Mouse (Mus musculus) left cerebral cortex, postnatal 36 days (tissue): ENCODE data around the gene Filip1l. TPM values are rescaled to one million over a fixed set of nuclear protein-coding genes. Genes with fewer than 3 reads are reported as not detected.
A peak's percentile ranks its signal among the peaks of the same experiment; 100 is the strongest.

ENCODE experiments used
- DNase-seq, 2 experiments: peaks; one replicate each; pipeline ENCODE4 v3.0.0; 2021 to 2022; ENCODE audit warnings: low spot score in 2 of 2, mixed read lengths in 1 of 2
- intact Hi-C: fragments of 180-260 bp; cut with DNase I; formaldehyde crosslinking; loops from one replicate; pipeline ENCODE4 v1.15.1; 2025
- total RNA-seq, 2 experiments: library from RNA; stranded (reverse); gene quantifications; 2 replicates each; pipeline ENCODE4 v1.2.3; 2021

The Filip1l gene
- total RNA-seq, 2 experiments from 2014 or later: 3.0 to 4.0 TPM

DNA sequence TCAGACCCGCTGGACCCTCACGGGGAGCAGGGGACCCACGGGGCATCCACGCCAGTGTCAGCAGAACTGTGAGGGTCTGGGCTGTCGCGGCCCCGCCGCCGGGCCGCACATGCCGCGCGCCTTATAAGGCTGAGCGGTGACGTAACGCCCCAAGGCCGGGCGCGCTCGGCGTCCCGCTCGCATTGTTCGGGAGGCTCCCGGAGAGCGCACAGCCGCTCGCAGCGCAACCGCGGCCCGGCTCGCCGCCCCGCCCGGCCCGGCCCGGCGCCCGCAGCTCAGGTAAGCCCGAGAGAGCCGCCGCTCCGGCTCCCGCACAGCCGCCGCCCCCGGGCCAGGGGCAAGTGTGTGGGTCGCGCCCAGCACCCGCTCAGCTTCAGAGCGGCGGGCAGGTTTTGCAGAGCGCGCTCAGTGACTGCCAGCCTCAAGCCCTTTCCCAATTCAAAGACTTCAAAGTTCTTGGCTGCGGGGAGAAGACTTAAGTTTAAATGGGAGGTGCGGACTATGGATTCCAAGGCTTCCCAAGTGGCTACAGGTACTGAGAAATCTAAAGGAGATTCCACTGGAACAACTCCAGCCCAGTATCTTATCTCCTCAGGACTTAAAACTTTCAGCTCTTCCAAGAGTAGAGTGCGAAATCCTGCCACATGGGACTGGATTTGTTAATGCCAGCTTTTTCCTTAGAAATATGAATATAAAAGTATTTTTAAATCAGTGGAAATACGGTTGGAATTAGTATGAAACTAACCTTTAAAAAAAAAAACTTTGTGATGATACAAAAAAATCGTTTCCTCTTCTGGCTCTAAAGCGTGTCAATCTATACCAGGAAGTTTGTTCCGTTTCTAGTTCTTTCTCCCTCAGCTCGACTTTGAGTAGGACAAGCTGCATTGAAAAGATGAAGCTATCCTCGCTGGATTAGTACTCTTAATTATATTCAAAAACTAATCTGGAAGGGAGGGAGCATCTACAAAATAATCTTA lies 196.5 kb downstream of the Filip1l start:
- peak; percentile 46 to 59 for DNase-seq
- intact Hi-C loops: no loop called here

DNA sequence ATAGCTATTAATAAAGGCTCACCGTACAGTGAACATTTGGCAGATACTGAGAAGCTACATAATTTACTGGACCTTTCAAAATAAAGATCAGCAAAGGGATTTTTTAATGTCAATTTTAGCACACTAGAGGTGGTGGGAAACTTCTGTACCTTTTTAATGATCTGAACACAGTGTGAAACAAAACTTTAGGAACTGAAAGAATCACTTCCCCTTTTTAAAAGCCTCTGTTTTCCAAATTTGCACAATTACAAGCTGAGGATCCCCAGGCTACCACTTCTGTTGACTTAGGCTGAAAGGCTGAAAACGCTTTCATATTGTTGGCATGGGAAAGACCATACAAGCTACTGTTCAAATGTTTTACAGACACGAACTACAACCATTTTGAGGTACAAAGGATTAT lies 197.2 kb downstream of the Filip1l start:
- intact Hi-C loops: no loop called here
- no peak for DNase-seq

DNA sequence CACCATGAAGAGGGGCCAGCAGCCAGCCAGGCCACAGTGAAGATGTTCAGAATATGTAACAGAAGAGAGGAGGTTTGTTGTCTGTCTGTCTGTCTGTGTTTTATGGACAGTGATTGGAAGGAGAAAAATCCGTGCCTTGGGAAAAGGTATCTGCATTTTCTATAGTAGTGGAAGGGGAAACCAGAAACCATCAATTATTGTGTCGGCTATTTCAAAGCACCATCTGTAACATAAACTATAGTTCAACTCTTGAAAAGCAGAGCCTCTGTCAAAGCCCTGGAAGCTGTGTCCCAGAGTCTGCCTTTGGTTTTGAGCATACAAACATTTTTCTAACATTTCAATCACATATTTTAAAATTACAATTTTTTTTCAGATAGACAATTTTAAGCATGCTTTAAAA lies 197.9 kb downstream of the Filip1l start:
- intact Hi-C loops: no loop called here

DNA sequence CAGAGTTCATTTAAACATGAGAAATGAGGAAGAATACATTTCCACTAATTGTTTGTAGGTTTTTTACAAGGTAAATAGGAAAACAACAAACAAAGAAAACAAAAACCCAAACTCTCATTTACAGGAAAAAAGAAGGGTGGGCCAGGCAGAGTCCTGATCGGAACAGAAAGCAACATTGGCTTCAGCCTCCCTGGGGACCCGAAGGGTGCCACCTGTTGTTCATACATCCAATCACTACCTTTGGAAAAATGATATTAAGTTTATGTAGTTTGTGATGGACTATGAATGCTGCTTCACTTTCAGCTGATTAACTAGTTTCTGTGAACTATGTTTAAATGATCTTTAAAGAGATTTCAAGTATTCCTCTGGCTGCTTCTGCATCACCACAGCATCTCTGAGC lies 198.7 kb downstream of the Filip1l start:
- intact Hi-C loops: no loop called here
- no peak for DNase-seq

More for the DNA sequence above, 197.9 kb downstream of the Filip1l start:
- no peak for DNase-seq

DNA sequence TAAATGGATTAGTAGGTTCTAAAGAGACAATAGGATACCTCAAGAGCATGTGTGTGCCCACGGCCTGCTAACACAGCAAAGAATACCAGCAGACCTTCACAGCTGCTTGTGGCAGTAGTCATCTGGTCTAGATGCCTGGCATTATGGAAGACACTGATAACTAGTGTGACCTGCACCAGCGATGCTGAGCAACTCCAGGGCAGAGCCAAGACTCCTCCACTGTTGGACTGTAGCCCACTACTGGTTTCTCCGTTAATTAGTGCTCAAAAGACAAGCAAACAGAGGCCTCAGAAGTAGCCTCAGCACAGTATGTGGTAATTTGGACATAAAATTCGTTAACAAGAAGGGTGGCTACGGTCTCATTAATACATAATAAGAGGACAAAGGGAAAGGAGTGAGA lies 199.8 kb downstream of the Filip1l start:
- intact Hi-C loops: no loop called here
- no peak for DNase-seq

DNA sequence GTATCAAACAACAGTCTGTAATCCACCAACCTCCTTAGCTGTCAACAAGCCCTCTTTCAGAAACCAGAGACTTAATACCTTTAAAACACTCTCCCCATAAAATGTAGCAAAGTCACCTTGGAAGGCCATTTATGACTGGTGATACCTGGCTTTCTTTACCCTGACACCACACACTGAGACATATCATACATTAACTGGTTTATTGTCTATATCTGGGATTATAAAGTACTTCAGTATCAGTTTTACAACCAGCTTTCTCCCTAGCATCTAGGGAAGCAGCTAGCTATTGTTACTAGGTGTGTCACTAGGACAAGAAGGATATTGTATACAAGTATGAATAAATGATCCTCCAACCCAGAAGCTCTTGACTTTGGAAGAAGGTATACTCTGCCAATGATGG lies 200.3 kb downstream of the Filip1l start:
- intact Hi-C loops: no loop called here
- DNase-seq: no peak

DNA sequence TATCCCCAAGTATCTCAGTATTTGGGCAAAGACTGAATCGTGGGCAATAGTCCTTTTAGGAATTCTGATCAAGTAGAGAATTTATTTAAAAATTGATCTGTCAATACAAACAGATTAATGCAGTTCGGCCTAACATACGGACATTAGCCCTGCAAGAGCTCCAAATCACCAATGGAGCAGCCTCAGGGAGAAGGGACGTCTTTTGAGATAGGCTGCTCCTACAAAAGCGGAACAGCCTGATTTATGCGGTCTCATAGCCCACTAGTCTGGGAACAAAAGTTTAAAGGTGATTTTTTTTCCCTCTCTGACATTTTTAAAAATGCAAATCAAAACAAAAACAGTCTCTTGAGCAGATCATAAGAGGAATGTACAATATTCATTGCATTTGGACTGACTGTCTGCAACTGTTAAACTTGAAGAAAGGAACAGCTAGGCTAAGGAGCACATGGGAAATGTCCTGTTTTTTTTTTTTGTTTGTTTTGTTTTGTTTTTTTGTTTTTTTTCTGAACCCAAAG lies 202.1 kb downstream of the Filip1l start:
- intact Hi-C loops: no loop called here
- DNase-seq: no peak

DNA sequence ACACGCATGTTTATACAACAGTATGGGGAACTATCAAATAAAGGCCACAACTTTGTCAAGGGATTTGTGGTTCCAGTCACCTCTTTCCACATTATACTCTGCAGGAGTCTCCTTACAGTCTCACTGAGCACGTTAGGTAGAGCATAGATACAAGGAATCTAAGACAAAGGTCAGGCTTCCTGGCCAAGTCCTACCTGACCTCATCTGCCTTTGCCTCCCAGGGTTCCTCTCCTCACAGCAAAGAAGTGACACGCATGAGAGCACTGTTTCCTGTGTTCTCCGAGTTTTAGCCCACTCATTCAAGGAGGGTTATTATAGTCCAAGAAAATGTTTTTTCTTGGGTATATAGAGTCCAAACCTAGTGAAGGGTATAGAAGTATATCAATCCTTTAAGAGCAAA lies 202.8 kb downstream of the Filip1l start:
- DNase-seq: no peak
- intact Hi-C loops: no loop called here

DNA sequence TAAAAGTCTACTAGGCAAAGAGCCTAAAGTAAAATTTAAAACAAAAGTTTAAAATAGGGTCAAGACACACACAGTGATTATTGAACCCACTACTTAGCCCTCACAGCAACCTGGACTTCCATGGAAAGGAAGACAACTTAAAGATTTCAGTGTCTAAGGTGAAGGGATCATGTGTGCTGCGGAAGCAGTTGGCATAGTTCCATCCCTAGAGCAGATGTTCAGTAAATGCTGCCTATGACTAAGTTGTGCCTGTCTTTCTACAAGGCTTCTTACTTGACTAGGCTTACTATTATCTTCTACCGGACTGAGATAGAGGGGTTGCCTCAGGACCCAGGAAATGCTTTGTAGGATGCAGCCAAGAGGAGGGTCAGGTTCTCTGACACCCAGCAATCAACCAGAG lies 203.4 kb downstream of the Filip1l start:
- intact Hi-C loops: no loop called here
- DNase-seq: no peak

DNA sequence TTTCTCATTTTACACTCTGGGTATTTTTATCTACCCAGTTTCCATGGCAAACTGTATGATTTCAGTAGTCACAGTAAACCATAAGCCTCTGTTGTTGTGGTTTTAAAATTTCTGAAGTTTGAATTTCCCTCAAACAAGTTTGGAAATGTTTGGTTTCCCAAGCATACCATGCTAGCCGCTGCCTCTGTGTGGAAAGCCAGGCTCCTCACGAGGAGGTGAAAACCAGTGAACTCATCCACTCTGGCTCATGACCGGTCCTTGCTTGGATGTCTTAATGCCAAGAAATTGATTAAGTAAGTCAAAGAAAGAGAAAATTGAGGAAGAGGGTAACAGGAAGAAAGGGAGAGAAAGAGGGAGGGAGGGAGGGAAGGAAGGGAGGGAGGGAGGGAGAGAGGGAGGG lies 205.4 kb downstream of the Filip1l start:
- intact Hi-C loops: no loop called here

DNA sequence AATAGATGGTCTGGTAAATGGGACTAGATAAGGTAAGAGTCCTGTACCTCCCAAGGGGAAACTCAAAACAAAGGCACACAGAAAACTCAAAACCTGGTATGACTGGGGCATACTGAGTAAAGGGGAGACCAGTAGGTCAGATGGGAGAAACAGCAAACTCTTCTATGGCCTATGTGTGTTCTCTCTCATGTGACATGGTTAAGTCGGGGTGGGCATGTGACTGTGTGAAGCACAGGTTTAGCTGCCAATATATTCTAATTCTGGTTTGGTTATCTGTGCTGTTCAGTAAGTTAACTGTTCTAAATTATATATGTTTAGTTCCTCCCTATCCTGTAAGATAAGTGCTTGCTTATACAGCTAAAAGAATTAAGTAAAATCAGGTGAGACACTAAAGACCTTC lies 207.3 kb downstream of the Filip1l start:
- no peak for DNase-seq
- intact Hi-C loops: no loop called here

More for the DNA sequence above, 205.4 kb downstream of the Filip1l start:
- no peak for DNase-seq

DNA sequence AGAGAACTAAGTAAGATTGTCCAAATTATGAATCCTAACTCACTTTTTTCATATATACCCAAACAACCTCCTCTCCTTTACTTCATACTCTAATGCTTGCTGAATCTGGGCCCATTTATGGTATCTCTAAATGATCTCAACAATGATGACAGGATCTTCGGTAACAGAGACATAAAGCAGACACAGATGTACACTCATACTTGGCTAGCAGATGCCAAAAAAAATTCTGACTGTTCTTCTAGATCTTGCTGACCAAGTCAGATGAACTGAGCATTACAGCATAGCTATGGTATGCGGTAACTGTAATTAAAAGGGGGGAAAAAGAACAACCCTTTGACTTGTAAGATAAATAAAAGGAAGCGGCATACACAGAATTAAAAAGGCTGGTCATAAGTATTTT lies 210.6 kb downstream of the Filip1l start:
- DNase-seq: no peak
- intact Hi-C loops: no loop called here

DNA sequence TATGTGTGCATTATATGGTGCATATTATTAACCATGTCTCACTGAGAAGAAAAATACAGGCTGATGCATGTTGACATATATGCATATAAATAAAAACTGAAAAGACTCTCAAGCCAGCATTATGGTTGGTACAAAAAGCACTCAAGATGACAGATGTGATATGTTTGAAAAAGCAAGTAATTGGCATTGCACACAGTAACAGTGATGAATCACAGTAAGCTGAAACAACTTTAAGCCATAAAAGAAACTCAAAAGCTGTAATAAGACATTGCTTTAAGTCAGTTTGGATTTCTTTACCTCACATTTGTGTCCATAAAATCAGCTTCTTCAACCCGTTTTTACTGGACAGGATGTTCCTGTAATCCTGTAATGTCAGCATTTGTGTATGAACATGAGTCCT lies 211.9 kb downstream of the Filip1l start:
- intact Hi-C loops: no loop called here
- DNase-seq: no peak

DNA sequence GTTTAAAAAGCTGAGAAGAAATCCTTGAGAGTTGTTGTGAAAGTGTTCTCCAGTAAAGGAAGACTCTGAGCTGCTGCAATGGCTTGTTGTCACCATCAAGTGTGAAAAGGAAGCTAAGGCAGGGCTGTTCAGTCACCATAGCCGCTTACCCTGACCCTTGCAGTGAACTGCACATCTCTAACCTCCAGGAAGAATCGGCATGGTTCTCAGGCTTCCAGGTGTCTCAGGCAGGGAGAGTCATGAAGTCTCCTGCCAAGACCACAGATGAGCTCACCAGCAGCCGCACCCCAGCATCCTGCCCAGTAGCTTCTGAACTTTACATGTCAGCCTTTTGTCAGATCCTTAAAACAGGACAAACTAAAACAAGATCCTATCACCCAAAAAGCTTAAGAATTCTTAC lies 213.3 kb downstream of the Filip1l start:
- intact Hi-C loops: no loop called here
- DNase-seq: no peak

DNA sequence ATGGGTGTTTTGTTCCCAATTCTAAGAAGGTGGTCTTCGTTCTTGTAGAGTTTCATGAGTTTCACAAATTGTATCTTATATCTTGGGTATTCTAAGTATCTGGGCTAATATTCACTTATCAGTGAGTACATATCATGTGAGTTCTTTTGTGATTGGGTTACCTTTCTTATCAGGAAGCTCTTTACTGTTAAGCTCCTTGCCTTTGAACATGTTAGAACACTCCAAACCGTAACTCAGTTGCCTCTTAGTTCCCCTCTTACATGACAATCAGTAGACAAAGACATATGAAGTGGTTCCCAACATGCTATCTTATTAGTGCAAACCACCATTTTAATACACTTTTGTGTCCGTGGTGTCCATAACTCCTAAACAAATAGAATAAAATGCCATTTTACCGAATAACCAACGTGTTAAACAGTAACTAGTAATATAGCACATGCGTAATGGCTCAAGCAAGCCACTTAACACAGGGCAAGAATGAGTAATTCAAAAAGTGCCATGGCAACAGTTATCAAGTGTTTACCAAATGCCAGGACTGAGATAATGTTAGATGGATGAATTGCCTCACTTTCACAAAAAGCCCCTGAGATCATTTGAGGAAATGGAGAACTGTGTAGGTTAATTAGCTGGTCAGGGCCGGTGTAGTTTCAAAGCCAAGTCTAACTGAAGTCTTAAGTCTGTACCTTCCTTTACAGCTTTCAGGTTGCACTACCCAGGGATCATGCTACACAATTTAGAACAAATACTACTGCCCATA lies 215.9 kb downstream of the Filip1l start:
- no peak for DNase-seq

DNA sequence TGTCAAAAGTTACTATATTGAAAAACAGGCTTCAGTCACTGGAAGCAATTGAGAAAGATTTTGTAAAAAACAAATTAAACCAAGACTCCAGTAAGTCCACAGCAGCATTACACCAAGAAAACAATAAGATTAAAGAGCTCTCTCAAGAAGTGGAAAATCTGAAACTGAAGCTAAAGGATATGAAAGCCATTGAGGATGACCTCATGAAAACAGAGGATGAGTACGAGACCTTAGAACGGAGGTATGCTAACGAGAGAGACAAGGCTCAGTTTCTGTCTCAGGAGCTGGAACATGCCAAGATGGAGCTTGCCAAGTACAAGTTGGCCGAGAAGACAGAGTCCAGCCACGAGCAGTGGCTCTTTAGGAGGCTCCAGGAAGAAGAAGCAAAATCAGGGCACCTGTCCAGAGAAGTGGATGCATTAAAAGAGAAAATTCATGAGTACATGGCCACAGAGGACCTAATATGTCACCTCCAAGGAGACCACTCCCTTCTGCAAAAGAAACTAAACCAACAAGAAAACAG lies 218.0 kb downstream of the Filip1l start:
- no peak for DNase-seq
- intact Hi-C loops: loop anchor here (5.0 kb wide), 1 partner anchor 164 kb away; no protein-coding TSS in a partner anchor

More for the DNA sequence above, 215.9 kb downstream of the Filip1l start:
- intact Hi-C loops: no loop called here

DNA sequence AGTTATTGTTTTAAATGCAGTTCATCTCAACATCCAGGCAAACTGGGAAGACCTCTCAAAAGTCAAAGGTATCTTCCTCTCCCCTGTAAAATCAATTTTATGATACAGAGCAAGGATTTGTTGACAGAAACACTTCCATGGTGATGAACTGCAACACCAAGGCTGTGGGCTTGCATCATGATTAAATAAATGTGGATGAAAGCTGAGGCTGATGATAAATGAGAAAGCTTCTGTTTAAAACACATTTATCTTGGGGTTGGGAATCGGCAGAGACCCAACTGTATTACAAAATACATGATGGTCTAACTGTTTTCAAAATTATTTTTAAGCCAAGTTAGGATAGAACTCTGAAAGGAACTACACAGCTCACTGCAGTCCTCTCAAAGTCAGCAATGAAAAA lies 220.9 kb downstream of the Filip1l start:
- DNase-seq: no peak
- intact Hi-C loops: loop anchor here (5.0 kb wide), 1 partner anchor 167 kb away; no protein-coding TSS in a partner anchor

DNA sequence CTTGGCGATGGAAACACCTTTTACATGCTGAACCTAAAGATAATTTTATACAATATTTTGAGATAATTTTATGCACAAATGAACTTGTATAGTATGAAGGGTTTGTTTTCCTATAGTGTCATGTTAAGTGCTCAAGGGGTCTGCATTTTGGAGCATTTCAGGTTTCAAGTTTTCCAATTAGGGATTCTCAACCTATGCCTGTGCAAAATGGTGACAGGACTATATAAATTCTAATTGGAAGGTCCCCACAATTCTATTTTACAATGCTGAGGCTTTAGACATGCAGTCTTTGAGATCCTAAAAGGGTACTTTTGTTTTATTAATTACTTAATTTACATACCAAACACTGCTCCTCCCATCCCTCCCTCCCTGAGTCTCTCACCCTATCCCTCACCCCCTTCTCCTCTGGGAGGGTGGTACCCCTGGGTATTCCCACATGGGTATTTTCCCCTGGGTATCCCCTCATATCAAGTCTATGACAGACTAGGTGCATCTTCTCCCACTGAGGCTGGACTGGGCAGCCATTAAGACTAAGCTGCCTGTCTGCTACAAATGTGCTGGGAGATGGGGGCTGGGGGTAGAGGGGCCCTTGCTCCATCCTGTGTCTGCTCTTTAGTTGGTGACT lies 223.0 kb downstream of the Filip1l start:
- DNase-seq: no peak
- intact Hi-C loops: loop anchor here (2.0 kb wide), 1 partner anchor 333 kb away; no protein-coding TSS in a partner anchor

DNA sequence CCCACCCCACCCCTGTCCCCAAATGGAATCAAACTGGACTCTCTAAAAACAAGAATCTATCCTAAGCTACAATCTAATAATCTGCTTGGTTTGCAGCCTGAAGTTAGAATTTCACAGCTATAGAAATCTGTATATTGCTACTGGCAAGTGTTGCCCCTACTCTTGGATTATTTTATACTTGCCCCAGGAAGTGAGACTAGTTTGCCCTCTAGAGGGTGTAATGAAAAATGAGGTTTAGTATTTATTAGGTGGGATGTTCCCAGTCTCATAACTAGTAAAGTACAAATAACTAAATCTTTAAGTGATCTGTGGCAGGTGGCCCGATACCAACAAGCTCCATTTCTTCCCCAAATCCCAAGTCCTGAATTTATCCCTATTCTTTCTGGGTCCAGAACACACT lies 224.6 kb downstream of the Filip1l start:
- DNase-seq: no peak
- intact Hi-C loops: loop anchor here (2.0 kb wide), 1 partner anchor 335 kb away; no protein-coding TSS in a partner anchor

DNA sequence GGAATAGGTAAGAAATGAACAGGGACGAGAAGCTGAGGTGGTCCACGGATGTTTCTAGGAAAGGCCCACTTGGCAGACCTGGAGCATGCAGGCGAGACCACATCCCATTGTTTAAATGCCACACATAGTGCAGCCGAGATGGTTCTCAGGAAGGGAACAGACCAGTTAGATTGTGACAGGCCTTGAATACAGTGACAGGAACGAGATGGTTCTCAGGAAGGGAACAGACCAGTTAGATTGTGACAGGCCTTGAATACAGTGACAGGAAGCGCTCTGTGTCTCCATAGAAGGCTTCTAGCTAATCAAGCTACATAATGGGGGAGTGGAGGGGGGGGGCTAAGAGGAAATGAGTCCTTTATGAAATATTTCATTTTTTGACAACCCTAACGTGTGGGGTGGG lies 227.1 kb downstream of the Filip1l start:
- DNase-seq: no peak
- intact Hi-C loops: no loop called here
